Mouse (Mus musculus) liver, embryonic 12.5 days (tissue): ENCODE measurements around the gene Tax1bp3. TPM values are rescaled to one million over a fixed set of nuclear protein-coding genes. Genes with fewer than 3 reads are reported as not detected.

Experiments used
- ATAC-seq: fragments of 200-750 bp; cut with Nextera tagmentation; 2 replicates; pipeline ENCODE4 v1.8.0; 2017; ENCODE audit warnings: moderate number of reproducible peaks, mild to moderate bottlenecking, moderate library complexity
- H3K27ac ChIP-seq: fragments of 300-500 bp; sonication (generic); 2 replicates; pipeline ENCODE4 v1.5.1; 2016; ENCODE audit warnings: mild to moderate bottlenecking
- H3K27me3 ChIP-seq: fragments of 300-500 bp; sonication (generic); replicated peaks from 2 replicates; pipeline ENCODE4 v1.6.1; 2016; ENCODE audit warnings: mild to moderate bottlenecking, moderate library complexity
- H3K36me3 ChIP-seq: fragments of 300-500 bp; sonication (generic); 2 replicates; pipeline ENCODE4 v1.6.1; 2016; ENCODE audit warnings: mild to moderate bottlenecking, moderate library complexity
- H3K4me1 ChIP-seq: fragments of 300-500 bp; sonication (generic); 2 replicates; pipeline ENCODE4 v1.6.1; 2016
- H3K4me2 ChIP-seq: fragments of 300-500 bp; sonication (generic); 2 replicates; pipeline ENCODE4 v1.6.1; 2016; ENCODE audit warnings: mild to moderate bottlenecking, moderate library complexity
- H3K4me3 ChIP-seq: fragments of 300-500 bp; sonication (generic); 2 replicates; pipeline ENCODE4 v1.5.1; 2016; ENCODE audit warnings: mild to moderate bottlenecking, moderate library complexity
- H3K9ac ChIP-seq: fragments of 300-500 bp; sonication (generic); 2 replicates; pipeline ENCODE4 v1.6.1; 2016; ENCODE audit warnings: mild to moderate bottlenecking, moderate library complexity
- H3K9me3 ChIP-seq: fragments of 300-500 bp; sonication (generic); replicated peaks from 2 replicates; pipeline ENCODE4 v1.6.1; 2016; ENCODE audit warnings: mild to moderate bottlenecking, moderate library complexity
- WGBS: fragments of 180-500 bp; shearing (Covaris S2); methylation state at CpG from one replicate; pipeline ENCODE4 v1.1.7; 2016; ENCODE audit not compliant: insufficient replicate concordance; 5-methylcytosine and 5-hydroxymethylcytosine counted together
- polyA plus RNA-seq: library from polyadenylated mRNA; unstranded; fragments of >200 nt; fragmentation: Nextera tagmentation; extraction: Ambion mirVana; gene quantifications from 2 replicates; pipeline ENCODE4 v1.2.1, GENCODE M21; 2016

The Tax1bp3 gene
- polyA plus RNA-seq, 1 experiment from 2014 or later = 44.5 TPM

DNA sequence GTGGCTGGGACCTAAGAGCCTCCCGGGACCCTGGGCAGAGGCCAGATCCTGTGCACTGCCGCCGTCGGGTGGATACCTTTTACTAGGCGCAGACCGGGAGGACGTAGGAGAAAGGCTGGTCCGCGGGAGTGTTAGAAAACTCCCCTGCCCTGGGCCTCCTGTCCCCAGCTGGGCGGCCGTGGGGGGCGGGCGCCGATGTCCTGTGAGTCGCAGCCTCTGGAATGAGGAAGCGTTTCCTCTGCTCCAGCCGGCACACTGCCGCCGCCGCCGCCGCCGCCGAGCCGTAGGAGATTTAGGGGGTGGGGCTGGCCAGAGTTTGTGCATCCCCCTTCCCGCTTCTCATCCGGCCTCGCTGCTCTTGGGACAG, 609 bp downstream of the Tax1bp3 start:
- Histone ChIP-seq H3K9me3 (no peaks in the 10 kb centered on the region), H3K9ac (peak overlapping the region; percentile 77), H3K27me3 (no peaks in the 10 kb centered on the region), H3K4me2 (peak overlapping the region; percentile 94), H3K36me3 (peaks cover 36% of the 10 kb centered on the region), H3K4me1 (peaks cover 37% of the 10 kb centered on the region), H3K4me3 (peak overlapping the region; percentile 94), H3K27ac (peak overlapping the region; percentile 82)
- peak; percentile 45; the same call in 1 of the 2 replicates for ATAC-seq
- WGBS = 0% methylated on average over 24 of the region's 28 CpGs

DNA sequence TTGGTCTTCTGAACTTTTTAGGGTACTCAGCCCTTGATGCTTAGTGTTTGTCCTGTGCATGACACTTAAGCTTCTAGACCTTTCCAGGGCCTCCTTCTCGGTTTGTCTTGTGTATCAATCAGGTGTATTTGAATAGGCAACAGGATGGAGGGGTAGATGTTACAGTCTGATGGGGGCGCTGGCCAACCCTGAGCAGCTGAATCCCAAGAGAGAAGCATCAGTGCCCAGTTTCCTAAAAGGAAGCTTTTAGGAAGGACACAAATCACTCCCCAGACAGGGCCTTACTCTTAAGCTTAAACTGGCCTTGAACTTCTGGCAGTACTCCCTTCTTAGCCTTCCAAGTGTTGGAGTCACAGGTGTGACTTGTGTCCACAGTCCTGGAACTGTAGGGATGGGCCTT, 1.0 kb downstream of the Tax1bp3 start:
- Histone ChIP-seq H3K36me3 (peaks cover 35% of the 10 kb centered on the region), H3K27me3 (no peaks in the 10 kb centered on the region), H3K4me2 (peak overlapping the region; percentile 94), H3K9ac (peak overlapping the region; percentile 77), H3K4me1 (peaks cover 33% of the 10 kb centered on the region), H3K4me3 (peak overlapping the region; percentile 94), H3K27ac (peak overlapping the region; percentile 82; the same call in 1 of the 2 replicates), H3K9me3 (no peaks in the 10 kb centered on the region)
- WGBS = 28% methylated on average over 2 of the region's 2 CpGs
- ATAC-seq = no peak

DNA sequence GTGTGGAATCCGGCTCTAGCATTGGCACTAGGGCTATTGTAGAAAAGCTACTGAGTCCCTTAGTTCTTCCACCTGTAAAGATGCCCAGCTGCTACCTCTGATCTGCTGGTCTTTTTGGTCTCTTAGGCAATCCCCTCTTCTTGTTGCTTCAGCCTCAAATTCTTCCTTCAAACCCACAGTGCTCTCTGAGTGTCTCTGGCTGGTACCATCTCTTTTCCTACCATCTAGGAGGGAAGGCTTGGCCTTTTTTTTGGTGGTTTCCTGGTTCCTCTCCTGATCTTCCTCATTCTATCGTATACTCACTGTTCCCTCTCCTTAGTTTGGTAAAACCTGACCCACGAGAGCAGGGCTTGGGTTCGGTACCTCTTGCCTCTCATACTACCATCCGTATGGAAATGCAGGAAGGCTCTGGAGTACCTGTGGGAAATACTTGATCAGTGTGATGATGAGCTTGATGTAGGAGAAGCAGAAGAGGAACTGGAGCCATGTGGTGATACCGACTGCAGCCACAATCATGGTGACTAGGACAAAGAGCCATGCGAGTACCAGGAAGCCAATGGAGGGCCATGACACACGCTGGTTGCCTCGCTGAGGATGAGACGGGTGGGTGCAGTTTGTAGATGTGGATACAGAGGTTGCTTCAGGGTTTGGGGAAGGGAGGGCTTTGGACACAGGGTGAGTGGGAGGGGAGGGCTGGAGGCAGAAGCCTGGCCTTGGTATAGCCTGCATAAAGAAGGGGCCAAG, 9.2 kb downstream of the Tax1bp3 start:
- H3K27ac ChIP-seq = no peak overlapping the region
- no peak for ATAC-seq
- H3K4me2 ChIP-seq = no peak overlapping the region
- no peak overlapping the region for H3K4me3 ChIP-seq
- no peaks in the 10 kb centered on the region for H3K27me3 ChIP-seq
- peaks cover 39% of the 10 kb centered on the region for H3K36me3 ChIP-seq
- H3K9me3 ChIP-seq = no peaks in the 10 kb centered on the region
- WGBS = 66% methylated on average over 10 of the region's 10 CpGs
- no peak overlapping the region for H3K9ac ChIP-seq
- no peaks in the 10 kb centered on the region for H3K4me1 ChIP-seq

DNA sequence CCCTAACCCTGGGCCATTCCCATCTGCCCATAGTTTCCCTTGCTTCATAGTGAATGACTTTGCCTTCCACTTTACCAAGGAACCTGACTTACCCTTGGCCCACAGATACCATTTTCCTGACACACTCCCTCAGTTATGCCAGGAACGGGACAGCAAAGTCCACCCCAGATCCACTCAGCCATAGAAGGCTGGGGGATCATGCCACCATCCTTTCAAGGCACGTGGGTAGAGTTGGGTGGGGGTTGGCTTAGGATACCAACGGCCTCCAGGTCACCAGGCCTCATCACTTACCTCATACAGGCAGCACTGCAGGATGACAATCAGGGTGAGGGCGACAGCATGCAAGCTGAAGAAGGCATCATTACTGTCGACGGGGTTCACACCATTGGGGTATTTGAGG, 10.3 kb downstream of the Tax1bp3 start:
- Histone ChIP-seq H3K9ac (no peak overlapping the region), H3K36me3 (peaks cover 44% of the 10 kb centered on the region), H3K4me1 (no peaks in the 10 kb centered on the region), H3K27me3 (no peaks in the 10 kb centered on the region), H3K27ac (no peak overlapping the region), H3K4me2 (no peak overlapping the region), H3K4me3 (no peak overlapping the region), H3K9me3 (no peaks in the 10 kb centered on the region)
- no peak for ATAC-seq
- 74% methylated on average over 6 of the region's 6 CpGs for WGBS

DNA sequence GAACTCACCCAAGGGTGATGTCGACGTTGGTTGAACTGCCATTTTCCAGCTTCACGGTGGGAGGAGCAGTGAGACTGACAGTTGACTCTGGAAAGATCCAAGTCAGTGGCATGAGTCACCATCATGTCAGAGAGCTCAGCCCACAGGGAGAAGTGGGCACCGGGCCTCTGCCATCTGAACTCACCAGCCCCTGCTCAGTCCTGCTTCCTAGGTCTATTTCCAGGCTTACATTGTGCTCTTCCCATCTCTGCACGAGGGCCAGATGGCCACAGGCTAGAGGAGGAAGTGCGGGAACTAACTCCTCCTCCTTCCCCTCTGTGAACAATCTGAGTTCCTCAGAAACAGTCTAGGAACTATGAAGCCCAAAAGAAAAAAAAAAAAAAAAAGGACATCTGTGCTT, 16.2 kb downstream of the Tax1bp3 start:
- Histone ChIP-seq H3K4me2 (no peak overlapping the region), H3K4me1 (peaks cover 9% of the 10 kb centered on the region), H3K36me3 (peaks cover 23% of the 10 kb centered on the region), H3K9me3 (no peaks in the 10 kb centered on the region), H3K27me3 (no peaks in the 10 kb centered on the region), H3K27ac (no peak overlapping the region), H3K4me3 (no peak overlapping the region), H3K9ac (no peak overlapping the region)
- 43% methylated on average over 6 of the region's 6 CpGs for WGBS
- no peak for ATAC-seq

DNA sequence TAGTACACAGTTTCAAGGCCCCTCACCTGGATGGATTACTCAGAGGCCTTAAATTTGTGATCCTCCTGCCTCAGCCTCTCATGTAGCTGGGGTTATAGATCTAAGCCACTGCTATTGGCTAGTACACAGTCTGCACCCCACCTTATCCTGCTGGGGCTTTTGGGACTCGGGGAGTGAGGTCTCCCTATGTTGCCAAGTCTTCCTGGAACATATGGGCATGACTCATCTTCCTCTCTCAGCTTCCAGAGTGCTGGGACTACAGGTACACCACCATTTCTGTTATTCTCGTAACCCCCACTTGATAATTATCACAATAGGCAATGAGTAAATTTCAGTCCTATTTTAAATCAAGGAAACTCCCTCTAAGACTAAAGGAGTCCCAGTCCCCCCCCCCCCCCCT, 17.6 kb downstream of the Tax1bp3 start:
- no peaks in the 10 kb centered on the region for H3K9me3 ChIP-seq
- H3K4me3 ChIP-seq = no peak overlapping the region
- H3K36me3 ChIP-seq = peaks cover 23% of the 10 kb centered on the region
- peaks cover 16% of the 10 kb centered on the region for H3K4me1 ChIP-seq
- ATAC-seq = no peak
- H3K27ac ChIP-seq = no peak overlapping the region
- no peaks in the 10 kb centered on the region for H3K27me3 ChIP-seq
- H3K4me2 ChIP-seq = no peak overlapping the region
- 70% methylated on average over 2 of the region's 2 CpGs for WGBS
- H3K9ac ChIP-seq = no peak overlapping the region

DNA sequence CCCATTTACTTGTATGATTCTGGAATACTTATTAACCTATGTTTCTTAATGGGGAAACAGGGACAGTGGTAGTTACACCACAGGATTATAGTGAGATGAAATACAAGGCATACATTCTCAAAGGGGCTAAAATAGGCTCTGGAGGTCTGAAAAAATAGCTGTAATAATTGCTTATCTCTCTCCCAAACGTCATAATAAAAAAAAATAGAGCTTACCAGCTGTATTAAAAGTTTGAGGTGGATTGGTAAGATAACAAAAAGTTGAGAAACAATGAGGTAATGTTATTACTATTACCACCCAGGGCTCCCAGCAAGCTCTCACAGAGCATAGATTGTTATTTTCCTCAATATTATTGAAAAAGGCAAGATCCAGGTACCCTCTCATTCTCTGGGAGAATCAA, 21.3 kb downstream of the Tax1bp3 start:
- Histone ChIP-seq H3K27me3 (no peaks in the 10 kb centered on the region), H3K4me2 (peak overlapping the region; percentile 99), H3K9me3 (no peaks in the 10 kb centered on the region), H3K27ac (no peak overlapping the region; the same call in 1 of the 2 replicates), H3K9ac (peak overlapping the region; percentile 88), H3K36me3 (peaks cover 12% of the 10 kb centered on the region), H3K4me1 (peaks cover 23% of the 10 kb centered on the region), H3K4me3 (peak overlapping the region; percentile 83)
- 3% methylated on average over 1 of the region's 1 CpGs for whole genome bisulfite sequencing
- ATAC-seq = no peak

DNA sequence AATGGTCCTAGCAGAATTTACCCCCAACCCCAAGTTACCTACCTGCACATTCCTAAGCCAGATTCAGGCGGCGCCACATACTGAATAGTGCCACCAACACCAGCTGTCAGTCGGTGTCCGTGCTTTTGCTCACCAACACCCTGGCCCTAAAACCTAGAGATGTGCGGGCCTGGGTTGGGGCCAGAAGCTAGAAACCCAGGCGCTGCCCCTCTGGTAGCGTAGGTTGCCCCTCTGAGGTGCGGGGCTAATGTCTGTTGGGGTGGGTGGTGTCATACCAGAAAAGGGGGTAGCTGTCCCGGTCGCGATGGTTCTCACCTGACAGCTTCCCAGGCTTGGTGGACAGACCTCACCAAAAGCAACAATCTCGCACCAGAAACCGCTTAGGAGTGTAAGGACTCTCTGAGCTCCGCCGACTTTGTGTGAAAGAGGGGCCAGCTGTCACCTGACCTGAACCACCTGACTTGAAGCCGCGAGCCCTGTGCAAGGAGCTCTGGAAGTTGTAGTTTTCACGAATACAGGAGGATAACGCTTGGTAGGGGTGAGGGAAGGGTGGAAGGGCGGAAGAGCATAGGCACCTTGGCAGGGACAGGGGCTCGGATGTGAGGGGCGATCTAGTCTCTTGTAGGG, 21.8 kb downstream of the Tax1bp3 start, which contains the start of gene Ctns:
Gene Ctns, minus strand, starts transcription at position 440 of the 627 bp plus-strand sequence.
- peak within 1 kb of the TSS; percentile 83 for H3K4me3 ChIP-seq
- peak within 1 kb of the TSS; percentile 99 for H3K4me2 ChIP-seq
- WGBS = 2% methylated on average over 22 of the region's 22 CpGs
- H3K9ac ChIP-seq = peak within 1 kb of the TSS; percentile 88
- H3K27ac ChIP-seq = peak within 1 kb of the TSS; percentile 77
- peaks cover 12% of the 10 kb centered on the region for H3K36me3 ChIP-seq
- no peaks in the 10 kb centered on the region for H3K9me3 ChIP-seq
- no peaks in the 10 kb centered on the region for H3K27me3 ChIP-seq
- H3K4me1 ChIP-seq = peaks cover 23% of the 10 kb centered on the region
- ATAC-seq = peak; percentile 95

DNA sequence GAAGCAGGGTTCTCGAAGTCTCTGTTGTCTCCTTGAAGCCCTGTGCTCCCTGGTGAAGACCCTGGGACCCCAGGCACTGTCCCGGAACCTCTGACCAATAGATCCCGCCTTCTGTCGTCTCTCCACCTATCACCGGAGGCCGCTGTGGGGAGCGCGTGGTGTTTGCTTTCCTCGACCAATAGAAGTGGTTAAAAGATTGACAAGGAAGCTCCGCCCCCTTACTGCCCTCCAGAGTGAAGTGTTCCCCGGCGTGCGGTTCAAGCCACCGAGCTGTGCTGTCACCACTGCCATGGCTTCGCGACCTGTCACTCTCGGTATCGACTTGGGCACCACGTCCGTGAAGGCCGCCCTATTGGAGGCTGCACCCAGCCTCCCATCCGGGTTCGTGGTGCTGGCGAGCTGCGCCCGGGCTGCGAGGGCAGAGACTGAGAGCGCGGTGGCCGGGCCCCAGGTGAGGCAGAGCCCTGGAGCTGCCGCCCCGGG, 22.4 kb downstream of the Tax1bp3 start, which contains the start of gene Shpk:
Gene Shpk, plus strand, starts transcription at position 231 of the 483 bp plus-strand sequence.
- peak within 1 kb of the TSS; percentile 83 for H3K4me3 ChIP-seq
- no peaks in the 10 kb centered on the region for H3K9me3 ChIP-seq
- H3K9ac ChIP-seq = peak within 1 kb of the TSS; percentile 88
- WGBS = 1% methylated on average over 32 of the region's 32 CpGs
- H3K27ac ChIP-seq = peak within 1 kb of the TSS; percentile 77
- peaks cover 23% of the 10 kb centered on the region for H3K4me1 ChIP-seq
- peak; percentile 96 for ATAC-seq
- peaks cover 12% of the 10 kb centered on the region for H3K36me3 ChIP-seq
- H3K4me2 ChIP-seq = peak within 1 kb of the TSS; percentile 99
- H3K27me3 ChIP-seq = no peaks in the 10 kb centered on the region

DNA sequence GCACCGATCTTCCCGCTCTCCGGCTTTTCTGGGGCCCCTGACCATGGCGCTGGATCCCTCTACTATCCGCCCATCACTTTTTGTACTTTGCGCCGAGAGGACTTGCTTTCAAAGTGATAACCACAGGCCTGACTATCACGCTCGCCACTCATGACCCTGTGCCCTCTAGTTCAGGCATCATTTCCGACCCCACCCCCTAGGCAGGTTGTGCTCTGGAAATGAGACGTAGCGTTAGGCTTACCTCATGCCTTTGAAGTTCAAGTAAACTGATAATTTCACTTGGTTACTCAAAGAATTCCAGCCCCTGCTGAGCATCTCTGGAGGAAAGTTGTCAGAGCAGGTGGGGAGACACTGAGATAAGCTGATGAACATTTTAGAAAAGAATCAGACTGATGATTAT, 23.0 kb downstream of the Tax1bp3 start:
- 1% methylated on average over 12 of the region's 12 CpGs for WGBS
- peak overlapping the region; percentile 83 for H3K4me3 ChIP-seq
- peak overlapping the region; percentile 77 for H3K27ac ChIP-seq
- H3K27me3 ChIP-seq = no peaks in the 10 kb centered on the region
- 0 out of 2 replicates have a peak, but pooled peaks have one; percentile 3 for ATAC-seq
- peaks cover 12% of the 10 kb centered on the region for H3K36me3 ChIP-seq
- peak overlapping the region; percentile 99 for H3K4me2 ChIP-seq
- no peaks in the 10 kb centered on the region for H3K9me3 ChIP-seq
- H3K9ac ChIP-seq = peak overlapping the region; percentile 88
- peaks cover 23% of the 10 kb centered on the region for H3K4me1 ChIP-seq

DNA sequence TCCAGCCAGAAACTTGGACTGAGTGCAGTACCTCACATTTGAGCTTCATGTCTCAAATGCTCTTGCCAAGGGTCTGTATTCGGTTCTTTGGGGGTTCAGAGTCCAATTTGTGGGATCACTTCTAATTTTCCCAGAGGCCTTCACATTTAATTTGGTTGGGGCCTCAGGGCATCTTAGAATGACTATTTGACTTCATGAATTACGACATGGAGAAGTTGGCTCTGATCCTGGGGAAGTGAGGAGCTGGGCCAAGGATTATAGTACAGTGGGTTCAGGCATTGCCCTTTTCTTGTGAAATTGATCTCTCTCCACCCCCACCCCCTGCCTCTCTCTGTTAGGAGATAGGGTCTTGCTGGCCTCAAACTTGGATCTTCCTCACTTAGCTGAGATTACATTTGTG, 24.1 kb downstream of the Tax1bp3 start:
- 71% methylated on average over 2 of the region's 2 CpGs for WGBS
- ATAC-seq = no peak
- Histone ChIP-seq H3K27ac (no peak overlapping the region), H3K9ac (no peak overlapping the region), H3K4me3 (no peak overlapping the region), H3K9me3 (no peaks in the 10 kb centered on the region), H3K36me3 (peaks cover 2% of the 10 kb centered on the region; the same call in 1 of the 2 replicates), H3K4me2 (no peak overlapping the region), H3K4me1 (peaks cover 23% of the 10 kb centered on the region), H3K27me3 (no peaks in the 10 kb centered on the region)

DNA sequence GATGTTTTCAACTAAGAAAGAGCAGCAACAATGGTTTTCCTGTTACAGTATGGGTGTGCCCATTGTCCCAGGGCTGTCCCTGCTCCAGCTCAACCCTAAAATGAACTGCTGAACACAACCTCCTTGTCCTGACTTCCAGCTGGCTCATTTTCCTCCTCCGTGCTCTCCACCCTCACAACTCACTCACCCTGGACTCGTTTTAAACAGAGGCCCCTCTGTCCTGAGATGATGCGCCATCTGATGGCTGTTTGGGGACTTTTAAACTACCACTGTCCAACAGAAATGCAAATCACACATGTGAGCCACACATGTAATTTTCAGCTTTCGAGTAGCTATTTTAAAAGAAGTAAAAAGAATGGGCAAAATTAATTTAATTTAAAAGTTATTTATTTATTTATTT, 24.7 kb downstream of the Tax1bp3 start:
- 38% methylated on average over 4 of the region's 4 CpGs for WGBS
- H3K4me1 ChIP-seq = peaks cover 23% of the 10 kb centered on the region
- no peak overlapping the region for H3K9ac ChIP-seq
- no peak overlapping the region for H3K27ac ChIP-seq
- ATAC-seq = no peak
- no peaks in the 10 kb centered on the region for H3K27me3 ChIP-seq
- no peak overlapping the region for H3K4me3 ChIP-seq
- no peaks in the 10 kb centered on the region for H3K9me3 ChIP-seq
- no peaks in the 10 kb centered on the region for H3K36me3 ChIP-seq
- no peak overlapping the region for H3K4me2 ChIP-seq
